Mouse (Mus musculus) embryonic facial prominence, embryonic 13.5 days (tissue): ENCODE results near the gene Lhx9. TPM values are rescaled to one million over a fixed set of nuclear protein-coding genes. Genes with fewer than 3 reads are reported as not detected.

Source experiments
- ATAC-seq: fragments of 200-750 bp; cut with Nextera tagmentation; 2 replicates; pipeline ENCODE4 v1.8.0; 2017; ENCODE audit warnings: low read depth; ENCODE audit not compliant: insufficient number of reproducible peaks, insufficient read depth, low FRiP score, low TSS enrichment
- H3K27ac ChIP-seq: fragments of 300-500 bp; sonication (generic); 2 replicates; pipeline ENCODE4 v1.5.1; 2015; ENCODE audit warnings: moderate library complexity, mild to moderate bottlenecking, inconsistent platforms
- H3K27me3 ChIP-seq: fragments of 300-500 bp; sonication (generic); 2 replicates; pipeline ENCODE4 v1.6.1; 2015; ENCODE audit warnings: mild to moderate bottlenecking, inconsistent platforms
- H3K36me3 ChIP-seq: fragments of 300-500 bp; sonication (generic); 2 replicates; pipeline ENCODE4 v1.6.1; 2015; ENCODE audit warnings: mild to moderate bottlenecking, inconsistent platforms
- H3K4me1 ChIP-seq: fragments of 300-500 bp; sonication (generic); 2 replicates; pipeline ENCODE4 v1.6.1; 2015; ENCODE audit warnings: inconsistent platforms
- H3K4me2 ChIP-seq: fragments of 300-500 bp; sonication (generic); 2 replicates; pipeline ENCODE4 v1.6.1; 2015; ENCODE audit warnings: moderate library complexity, mild to moderate bottlenecking, inconsistent platforms
- H3K4me3 ChIP-seq: fragments of 300-500 bp; sonication (generic); 2 replicates; pipeline ENCODE4 v1.5.1; 2015; ENCODE audit warnings: mild to moderate bottlenecking, inconsistent platforms
- H3K9ac ChIP-seq: fragments of 300-500 bp; sonication (generic); 2 replicates; pipeline ENCODE4 v1.6.1; 2015; ENCODE audit warnings: mild to moderate bottlenecking, inconsistent platforms
- H3K9me3 ChIP-seq: fragments of 300-500 bp; sonication (generic); 2 replicates; pipeline ENCODE4 v1.6.1; 2016; ENCODE audit warnings: inconsistent platforms
- WGBS: fragments of 180-500 bp; shearing (Covaris S2); methylation state at CpG from one replicate; pipeline ENCODE4 v1.1.7; 2015; ENCODE audit warnings: mixed read lengths; 5-methylcytosine and 5-hydroxymethylcytosine counted together
- polyA plus RNA-seq: library from polyadenylated mRNA; unstranded; fragments of >200 nt; fragmentation: Nextera tagmentation; extraction: Ambion mirVana; gene quantifications from 2 replicates; pipeline ENCODE4 v1.2.1, GENCODE M21; 2015

Lhx9 gene
- polyA plus RNA-seq, 1 experiment from 2014 or later, result 0.66 TPM

- H3K36me3 ChIP-seq, result no peaks in the 10 kb centered on the region
- ATAC-seq, result no peak
- 0 out of 2 replicates have a peak, but pooled peaks cover 4% of the 10 kb centered on the region for H3K27me3 ChIP-seq
- H3K27ac ChIP-seq, result no peak overlapping the region
- H3K4me2 ChIP-seq, result no peak overlapping the region
- no peaks in the 10 kb centered on the region for H3K9me3 ChIP-seq
- no peak overlapping the region for H3K4me3 ChIP-seq
- WGBS, result 19% methylated on average over 5 of the region's 5 CpGs
- H3K9ac ChIP-seq, result no peak overlapping the region
- peaks cover 7% of the 10 kb centered on the region; the same call in 1 of the 2 replicates for H3K4me1 ChIP-seq
Measured at GRCm38 (mm10) chr1:138784019-138784418, 64.4 kb downstream of the Lhx9 start.

Other genes starting within 250 kb of the Lhx9 start
- 31.1 and 34.9 TPM in 2 replicates for gene Nek7, start 228.4 kb downstream of the Lhx9 start, polyA plus RNA-seq
- 36.3 and 42.6 TPM in 2 replicates for gene 2310009B15Rik, start 8.3 kb upstream of the Lhx9 start, polyA plus RNA-seq
- 7.4 and 7.6 TPM in 2 replicates for gene Dennd1b, start 114.9 kb upstream of the Lhx9 start, polyA plus RNA-seq